Mouse (Mus musculus): ENCODE results near the gene Olfr509.

DNA sequence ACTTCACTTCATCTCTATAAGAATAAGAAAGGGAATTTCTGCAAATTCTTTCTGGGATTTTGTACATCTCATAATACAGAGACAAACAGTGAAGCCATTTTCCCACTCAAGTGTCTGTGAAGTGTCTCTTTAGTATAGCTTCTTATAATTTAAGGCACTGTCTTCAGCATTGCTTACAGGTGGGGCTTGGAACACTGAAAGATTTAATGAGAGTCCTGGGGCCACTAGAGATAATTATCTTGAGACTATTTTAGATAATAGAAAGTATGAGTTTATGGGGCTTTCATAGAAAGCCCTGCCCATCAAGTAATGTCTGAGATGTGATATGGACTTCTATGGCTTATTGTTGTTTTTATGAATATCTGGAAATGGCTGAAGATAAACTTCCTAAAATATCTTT lies at the start of gene Olfr509:
- TF ChIP-seq CTCF (IDR thresholded peaks at IDR 0.05; ENCODE audit: insufficient read depth, low read depth, low read length), result no peak
- no peak for TF ChIP-seq POLR2A (IDR thresholded peaks at IDR 0.05; ENCODE audit: insufficient read depth, low read depth, low read length)
